Mouse (Mus musculus) cerebellum, adult 18-20 months (tissue): ENCODE measurements at regions not wholly inside any gene's neighbourhood (a gene's known extent, or its start where the extent isn't known, plus 50 kb on each side); places are given as distances from the start of the nearest gene placed in this dataset.

Experiments
- DNase-seq, 2 experiments: peaks; one replicate each; pipeline ENCODE4 v3.0.0; 2021

- DNase-seq: no peak
These were observed 274.6 kb downstream of the Ets1 start for GRCm38 (mm10) chr9:32910641-32911040.

GRCm38 (mm10) chr9:32915633-32916032 is 279.6 kb downstream of the Ets1 start:
- no peak for DNase-seq

- DNase-seq: no peak
These were observed 280.7 kb downstream of the Ets1 start for GRCm38 (mm10) chr9:32916731-32917130.

GRCm38 (mm10) chr9:32923925-32924324 is 287.9 kb downstream of the Ets1 start:
- DNase-seq: no peak

GRCm38 (mm10) chr9:32924333-32924886 is 288.4 kb downstream of the Ets1 start:
- no peak for DNase-seq

- DNase-seq: no peak
These were observed 289.0 kb downstream of the Ets1 start for GRCm38 (mm10) chr9:32925036-32925435.

GRCm38 (mm10) chr9:32925720-32926595 is 289.9 kb downstream of the Ets1 start:
- no peak for DNase-seq

- no peak for DNase-seq
These were observed 291.6 kb downstream of the Ets1 start for GRCm38 (mm10) chr9:32927656-32928055.

GRCm38 (mm10) chr9:32928289-32929000 is 292.4 kb downstream of the Ets1 start:
- no peak for DNase-seq

GRCm38 (mm10) chr9:32929331-32929730 is 293.3 kb downstream of the Ets1 start:
- DNase-seq: no peak

- no peak for DNase-seq
These were observed 293.8 kb downstream of the Ets1 start for GRCm38 (mm10) chr9:32929826-32930225.

GRCm38 (mm10) chr9:32931266-32932005 is 295.4 kb downstream of the Ets1 start:
- DNase-seq: no peak

- no peak for DNase-seq
These were observed 297.4 kb downstream of the Ets1 start for GRCm38 (mm10) chr9:32933237-32934071.

- DNase-seq: no peak
These were observed 298.4 kb downstream of the Ets1 start for GRCm38 (mm10) chr9:32934436-32934835.

- DNase-seq: no peak
These were observed 300.4 kb downstream of the Ets1 start for GRCm38 (mm10) chr9:32936462-32936861.

GRCm38 (mm10) chr9:32937391-32937790 is 301.4 kb downstream of the Ets1 start:
- DNase-seq: no peak

- no peak for DNase-seq
These were observed 302.8 kb downstream of the Ets1 start for GRCm38 (mm10) chr9:32938857-32939256.

GRCm38 (mm10) chr9:32939626-32940025 is 303.6 kb downstream of the Ets1 start:
- DNase-seq: no peak

- DNase-seq: peak; percentile 45 to 60
These were observed 304.2 kb downstream of the Ets1 start for GRCm38 (mm10) chr9:32940111-32940813.

- no peak for DNase-seq
These were observed 305.1 kb downstream of the Ets1 start for GRCm38 (mm10) chr9:32940919-32941767.

GRCm38 (mm10) chr9:32941768-32942030 is 305.7 kb downstream of the Ets1 start:
- DNase-seq: no peak
